Mouse (Mus musculus): ENCODE data around the gene Serpina3f. TPM values are rescaled to one million over a fixed set of nuclear protein-coding genes. Genes with fewer than 3 reads are reported as not detected.
A peak's percentile ranks its signal among the peaks of the same experiment; 100 is the strongest.

The Serpina3f gene
- 0.12 TPM in 1 of 2 replicates, not detected in the other for polyA plus RNA-seq (2014; fragmentation: Nextera tagmentation; extraction: Ambion mirVana)

DNA sequence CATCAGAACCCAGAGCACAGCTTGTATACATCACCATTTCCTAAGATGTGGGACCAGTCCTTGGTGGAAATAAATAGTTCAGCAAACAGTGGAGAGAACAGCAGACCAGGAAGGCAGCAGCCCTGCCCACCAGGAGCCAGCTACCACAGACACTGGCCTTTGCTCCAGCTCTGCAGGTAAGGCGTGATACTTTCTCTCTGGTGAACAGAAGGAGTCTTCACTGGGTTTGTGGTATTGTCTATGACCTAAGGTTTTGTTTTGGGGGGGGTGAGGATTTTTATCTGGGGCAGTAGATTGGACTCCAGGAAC, at the start of gene Serpina3f:
Serpina3f (plus strand) TSS at position 100 of the 309 bp plus-strand sequence.
- 54% methylated on average over 1 of the region's 1 CpGs for WGBS
- no peak within 1 kb of the TSS for H3K4me2 ChIP-seq
- no peak for DNase-seq
- H3K27ac ChIP-seq (ENCODE audit: low read depth) = no peak within 1 kb of the TSS
- no peak for TF ChIP-seq CTCF (IDR thresholded peaks at IDR 0.05; ENCODE audit: low read depth)
- H3K9me3 ChIP-seq (ENCODE audit: low read depth, low read length) = no peaks in the 10 kb centered on the region
- no peaks in the 10 kb centered on the region for H3K4me1 ChIP-seq (ENCODE audit: insufficient read depth)
- no peak within 1 kb of the TSS for H3K4me3 ChIP-seq (ENCODE audit: low read depth, low read length)
- H3K36me3 ChIP-seq (ENCODE audit: insufficient read depth) = no peaks in the 10 kb centered on the region
- no peak within 1 kb of the TSS for H3K9ac ChIP-seq
- no peaks in the 10 kb centered on the region for H3K27me3 ChIP-seq (ENCODE audit: insufficient read depth, low read length)
- no peak for ATAC-seq (ENCODE audit: insufficient read depth)

- Histone ChIP-seq H3K4me3 (ENCODE audit: low read depth, low read length) (no peak overlapping the region), H3K9me3 (ENCODE audit: low read depth, low read length) (no peaks in the 10 kb centered on the region), H3K27me3 (ENCODE audit: insufficient read depth, low read length) (no peaks in the 10 kb centered on the region), H3K36me3 (ENCODE audit: insufficient read depth) (no peaks in the 10 kb centered on the region), H3K27ac (ENCODE audit: low read depth) (no peak overlapping the region), H3K4me2 (no peak overlapping the region), H3K4me1 (ENCODE audit: insufficient read depth) (no peaks in the 10 kb centered on the region), H3K9ac (no peak overlapping the region)
- peak; percentile 2 for DNase-seq
- no peak for TF ChIP-seq CTCF (IDR thresholded peaks at IDR 0.05; ENCODE audit: low read depth)
- WGBS = 61% methylated on average over 3 of the region's 3 CpGs
- no peak for ATAC-seq (ENCODE audit: insufficient read depth)
Observed at GRCm38 (mm10) chr12:104174747-104175146, 39.6 kb upstream of the Serpina3f start.

DNA sequence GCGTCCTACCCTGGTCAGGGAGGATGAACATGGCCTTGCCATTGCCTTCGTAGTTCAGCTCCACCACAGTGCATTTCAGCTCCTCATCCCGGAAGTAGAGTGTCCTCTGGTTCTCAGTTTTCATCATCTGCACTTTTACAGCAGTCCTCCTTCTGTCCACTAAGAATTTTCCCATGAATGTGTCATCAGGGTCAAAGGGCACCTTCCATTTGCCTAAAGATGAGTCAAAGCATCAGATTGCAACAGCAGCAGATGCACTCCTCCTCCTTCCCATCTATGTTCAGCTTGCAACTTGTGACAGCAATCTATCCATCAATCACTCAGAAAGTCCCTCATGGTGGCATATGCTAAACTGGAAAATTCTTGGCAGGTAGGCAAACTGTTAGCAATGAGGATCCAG, 38.7 kb upstream of the Serpina3f start:
- no peak for TF ChIP-seq CTCF (IDR thresholded peaks at IDR 0.05; ENCODE audit: low read depth)
- WGBS = 75% methylated on average over 3 of the region's 3 CpGs
- DNase-seq = no peak
- Histone ChIP-seq H3K4me3 (ENCODE audit: low read depth, low read length) (no peak overlapping the region), H3K27me3 (ENCODE audit: insufficient read depth, low read length) (no peaks in the 10 kb centered on the region), H3K9ac (no peak overlapping the region), H3K27ac (ENCODE audit: low read depth) (no peak overlapping the region), H3K4me2 (no peak overlapping the region), H3K36me3 (ENCODE audit: insufficient read depth) (no peaks in the 10 kb centered on the region), H3K9me3 (ENCODE audit: low read depth, low read length) (no peaks in the 10 kb centered on the region), H3K4me1 (ENCODE audit: insufficient read depth) (no peaks in the 10 kb centered on the region)
- ATAC-seq (ENCODE audit: insufficient read depth) = no peak

DNA sequence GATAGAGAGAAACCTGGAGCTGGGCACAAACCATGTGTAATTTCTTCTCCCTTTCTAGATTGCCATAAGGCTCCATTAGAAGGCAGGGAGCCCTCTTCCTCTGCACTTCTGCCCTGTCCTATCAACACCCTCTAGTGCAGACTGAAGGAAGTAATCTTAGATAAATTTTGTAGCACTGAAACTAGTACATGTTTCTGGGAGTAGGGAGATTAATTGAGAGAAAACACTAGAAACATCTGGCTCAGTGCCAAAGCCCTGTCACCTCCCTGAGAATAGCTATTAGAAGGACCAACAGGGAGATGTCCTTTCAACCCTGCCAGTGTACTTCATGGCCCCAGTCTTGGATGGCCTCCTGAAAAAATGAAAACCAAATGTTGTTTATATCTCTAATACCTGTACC, 35.8 kb upstream of the Serpina3f start:
- Histone ChIP-seq H3K9ac (no peak overlapping the region), H3K9me3 (ENCODE audit: low read depth, low read length) (no peaks in the 10 kb centered on the region), H3K4me2 (no peak overlapping the region), H3K4me3 (ENCODE audit: low read depth, low read length) (no peak overlapping the region), H3K27ac (ENCODE audit: low read depth) (no peak overlapping the region), H3K36me3 (ENCODE audit: insufficient read depth) (no peaks in the 10 kb centered on the region), H3K27me3 (ENCODE audit: insufficient read depth, low read length) (no peaks in the 10 kb centered on the region), H3K4me1 (ENCODE audit: insufficient read depth) (no peaks in the 10 kb centered on the region)
- ATAC-seq (ENCODE audit: insufficient read depth) = no peak
- no peak for TF ChIP-seq CTCF (IDR thresholded peaks at IDR 0.05; ENCODE audit: low read depth)
- peak; percentile 21 for DNase-seq

DNA sequence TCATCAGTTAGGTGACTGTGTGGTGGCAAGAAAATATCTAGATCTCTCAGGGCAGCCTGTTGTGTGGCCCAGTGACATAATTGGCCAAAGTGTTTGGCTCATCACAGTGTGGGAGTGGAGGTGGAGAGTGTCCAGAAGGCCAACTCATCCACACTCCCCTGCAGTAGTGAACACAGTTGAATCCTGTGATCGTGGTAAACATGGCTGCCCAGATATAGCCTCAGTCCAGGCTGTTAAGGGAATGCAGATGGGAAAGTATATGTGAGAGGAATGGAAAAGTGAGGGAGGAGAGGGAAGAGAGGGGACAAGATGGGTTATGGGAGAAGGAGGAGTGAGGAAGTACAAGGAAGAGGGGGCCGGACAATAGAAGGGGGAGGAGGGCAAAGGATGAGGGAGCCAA, 35.4 kb upstream of the Serpina3f start:
- no peaks in the 10 kb centered on the region for H3K9me3 ChIP-seq (ENCODE audit: low read depth, low read length)
- 74% methylated on average over 2 of the region's 2 CpGs for WGBS
- DNase-seq = no peak

DNA sequence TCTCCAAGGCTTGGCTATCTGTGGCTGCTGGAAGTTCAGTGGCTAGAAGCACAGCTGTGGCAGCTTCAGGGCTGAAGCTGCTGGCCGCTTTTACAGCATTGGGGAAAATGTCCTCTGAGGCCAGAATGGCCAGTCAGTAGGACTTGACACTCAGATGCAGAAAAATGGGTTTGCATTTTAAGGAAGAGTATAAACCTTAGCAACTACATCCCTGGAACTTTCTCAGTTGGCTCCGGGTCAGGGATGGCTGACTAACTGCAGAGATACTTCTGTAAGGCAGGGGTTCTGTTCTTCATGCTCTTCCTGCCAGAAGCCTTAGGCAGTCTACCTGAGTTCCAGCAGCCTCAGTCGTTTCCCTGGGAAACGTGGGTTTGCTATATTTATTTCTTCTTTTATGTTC, 29.3 kb upstream of the Serpina3f start:
- no peaks in the 10 kb centered on the region for H3K9me3 ChIP-seq (ENCODE audit: low read depth, low read length)
- no peak overlapping the region for H3K27ac ChIP-seq (ENCODE audit: low read depth)
- WGBS = 70% methylated on average over 4 of the region's 4 CpGs
- H3K36me3 ChIP-seq (ENCODE audit: insufficient read depth) = no peaks in the 10 kb centered on the region
- H3K4me1 ChIP-seq (ENCODE audit: insufficient read depth) = no peaks in the 10 kb centered on the region
- no peak for ATAC-seq (ENCODE audit: insufficient read depth)
- H3K4me2 ChIP-seq = no peak overlapping the region
- H3K27me3 ChIP-seq (ENCODE audit: insufficient read depth, low read length) = no peaks in the 10 kb centered on the region
- no peak overlapping the region for H3K4me3 ChIP-seq (ENCODE audit: low read depth, low read length)
- no peak for DNase-seq
- no peak for TF ChIP-seq CTCF (IDR thresholded peaks at IDR 0.05; ENCODE audit: low read depth)
- H3K9ac ChIP-seq = no peak overlapping the region

More for the DNA sequence above, 35.4 kb upstream of the Serpina3f start:
- Histone ChIP-seq H3K4me3 (ENCODE audit: low read depth, low read length) (no peak overlapping the region), H3K4me1 (ENCODE audit: insufficient read depth) (no peaks in the 10 kb centered on the region), H3K9ac (no peak overlapping the region), H3K36me3 (ENCODE audit: insufficient read depth) (no peaks in the 10 kb centered on the region), H3K27ac (ENCODE audit: low read depth) (no peak overlapping the region), H3K4me2 (no peak overlapping the region), H3K27me3 (ENCODE audit: insufficient read depth, low read length) (no peaks in the 10 kb centered on the region)
- no peak for ATAC-seq (ENCODE audit: insufficient read depth)
- TF ChIP-seq CTCF (IDR thresholded peaks at IDR 0.05; ENCODE audit: low read depth) = no peak

- ATAC-seq (ENCODE audit: insufficient read depth) (peak; percentile 67; the same call in 1 of the 2 replicates), DNase-seq (peak; percentile 47)
- WGBS = 58% methylated on average over 3 of the region's 3 CpGs
- H3K27ac ChIP-seq (ENCODE audit: low read depth) = no peak overlapping the region
- no peak overlapping the region for H3K4me2 ChIP-seq
- H3K27me3 ChIP-seq (ENCODE audit: insufficient read depth, low read length) = no peaks in the 10 kb centered on the region
- no peaks in the 10 kb centered on the region for H3K36me3 ChIP-seq (ENCODE audit: insufficient read depth)
- H3K9ac ChIP-seq = no peak overlapping the region
- no peaks in the 10 kb centered on the region for H3K4me1 ChIP-seq (ENCODE audit: insufficient read depth)
- no peak overlapping the region for H3K4me3 ChIP-seq (ENCODE audit: low read depth, low read length)
- no peak for TF ChIP-seq CTCF (IDR thresholded peaks at IDR 0.05; ENCODE audit: low read depth)
- no peaks in the 10 kb centered on the region for H3K9me3 ChIP-seq (ENCODE audit: low read depth, low read length)
Observed at GRCm38 (mm10) chr12:104186041-104186581, 28.2 kb upstream of the Serpina3f start.

- ATAC-seq (ENCODE audit: insufficient read depth) = no peak
- TF ChIP-seq CTCF (IDR thresholded peaks at IDR 0.05; ENCODE audit: low read depth) = no peak
- Histone ChIP-seq H3K4me2 (no peak overlapping the region), H3K27ac (ENCODE audit: low read depth) (no peak overlapping the region), H3K27me3 (ENCODE audit: insufficient read depth, low read length) (no peaks in the 10 kb centered on the region), H3K36me3 (ENCODE audit: insufficient read depth) (no peaks in the 10 kb centered on the region), H3K9ac (no peak overlapping the region), H3K9me3 (ENCODE audit: low read depth, low read length) (no peaks in the 10 kb centered on the region), H3K4me3 (ENCODE audit: low read depth, low read length) (no peak overlapping the region), H3K4me1 (ENCODE audit: insufficient read depth) (no peaks in the 10 kb centered on the region)
- no peak for DNase-seq
- WGBS = 66% methylated on average over 2 of the region's 2 CpGs
Observed at GRCm38 (mm10) chr12:104189246-104189645, 25.1 kb upstream of the Serpina3f start.
